Mouse (Mus musculus) CH12.LX (cell line): ENCODE measurements around the gene Coa4. TPM values are rescaled to one million over a fixed set of nuclear protein-coding genes. Genes with fewer than 3 reads are reported as not detected.

ENCODE experiments used
- DNase-seq: peaks from one replicate; pipeline ENCODE4 v3.0.0-alpha.2; 2013; ENCODE audit errors: extremely low read depth
- H3K27ac ChIP-seq: 2 replicates; pipeline ENCODE4 v1.5.1; 2012; ENCODE audit warnings: low read depth, mild to moderate bottlenecking, control low read depth, moderate library complexity; ENCODE audit not compliant: insufficient read depth
- H3K27me3 ChIP-seq: replicated peaks from 2 replicates; pipeline ENCODE3; 2012; ENCODE audit warnings: inconsistent platforms
- H3K36me3 ChIP-seq, 2 experiments: replicated peaks in 1 of 2; 2 replicates each; pipeline versions ENCODE3 to v1.6.1; 2012; ENCODE audit warnings: inconsistent platforms in 1 of 2, low read length in 1 of 2, mild to moderate bottlenecking in 1 of 2, mixed read lengths in 1 of 2, moderate library complexity in 1 of 2; ENCODE audit not compliant: control insufficient read depth in 1 of 2, insufficient read depth in 1 of 2
- H3K4me1 ChIP-seq, 2 experiments: 2 replicates each; pipeline ENCODE4 v1.6.1; 2012; ENCODE audit warnings: inconsistent platforms in 1 of 2, moderate library complexity in 1 of 2; ENCODE audit not compliant: insufficient read depth in 2 of 2, control insufficient read depth in 1 of 2
- H3K4me2 ChIP-seq: 2 replicates; pipeline ENCODE4 v1.6.1; 2012; ENCODE audit warnings: low read depth, mild to moderate bottlenecking, control low read depth; ENCODE audit not compliant: poor library complexity, insufficient read depth, severe bottlenecking
- H3K4me3 ChIP-seq, 3 experiments: fragments of 150-350 bp in 1 of 3; sonication (generic) in 1 of 3; replicated peaks in 1 of 3; 2 replicates each; pipeline versions ENCODE3 to v1.5.1; 2011 to 2012; ENCODE audit warnings: low read depth in 2 of 3, low read length in 2 of 3, mild to moderate bottlenecking in 2 of 3, moderate library complexity in 2 of 3, control low read depth in 1 of 3, improper control_type of control experiment in 1 of 3, inconsistent platforms in 1 of 3, mixed read lengths in 1 of 3; ENCODE audit not compliant: poor library complexity in 1 of 3
- H3K79me2 ChIP-seq: replicated peaks from 2 replicates; pipeline ENCODE4 v1.6.1; 2012; ENCODE audit warnings: mild to moderate bottlenecking, moderate library complexity; ENCODE audit not compliant: control insufficient read depth, poor library complexity, insufficient read depth, severe bottlenecking; ENCODE audit errors: extremely low read depth
- H3K9ac ChIP-seq: 2 replicates; pipeline ENCODE4 v1.6.1; 2012; ENCODE audit warnings: low read depth, mild to moderate bottlenecking, control low read depth, moderate library complexity; ENCODE audit not compliant: insufficient read depth
- H3K9me3 ChIP-seq: replicated peaks from 2 replicates; pipeline ENCODE3; 2012; ENCODE audit warnings: low read length, inconsistent platforms, mixed read lengths
- BHLHE40 ChIP-seq: IDR thresholded peaks from 2 replicates; pipeline ENCODE4 v1.6.1; 2011; ENCODE audit warnings: mild to moderate bottlenecking, low read depth, low read length, improper control_type of control experiment
- CTCF ChIP-seq, 2 experiments: IDR thresholded peaks in 1 of 2; conservative IDR thresholded peaks in 1 of 2; 2 replicates each; pipeline ENCODE4 v1.5.1; 2011 to 2012; ENCODE audit warnings: low read depth in 2 of 2, low read length in 2 of 2, improper control_type of control experiment in 1 of 2, inconsistent platforms in 1 of 2, mild to moderate bottlenecking in 1 of 2, moderate library complexity in 1 of 2
- ELF1 ChIP-seq: IDR thresholded peaks from 2 replicates; pipeline ENCODE4 v1.6.1; 2014; ENCODE audit warnings: low read depth, mild to moderate bottlenecking, inconsistent platforms, low read length, improper control_type of control experiment
- IRF4 ChIP-seq: IDR thresholded peaks from 2 replicates; pipeline ENCODE4 v1.6.1; 2014; ENCODE audit warnings: low read depth, mild to moderate bottlenecking, inconsistent platforms, low read length, improper control_type of control experiment
- JUN ChIP-seq: IDR thresholded peaks from 2 replicates; pipeline ENCODE4 v1.6.1; 2011; ENCODE audit warnings: low read depth, mild to moderate bottlenecking, low read length, improper control_type of control experiment, moderate library complexity; ENCODE audit not compliant: insufficient read depth
- MAFK ChIP-seq: IDR thresholded peaks from 2 replicates; pipeline ENCODE4 v1.6.1; 2011; ENCODE audit warnings: low read length, improper control_type of control experiment; ENCODE audit not compliant: insufficient replicate concordance
- MAX ChIP-seq: IDR thresholded peaks from 2 replicates; pipeline ENCODE4 v1.6.1; 2011; ENCODE audit warnings: low read length, improper control_type of control experiment
- MAZ ChIP-seq: IDR thresholded peaks from 2 replicates; pipeline ENCODE4 v1.6.1; 2012; ENCODE audit warnings: low read depth, mild to moderate bottlenecking, inconsistent platforms, low read length, improper control_type of control experiment, moderate library complexity
- MEF2A ChIP-seq: IDR thresholded peaks from 2 replicates; pipeline ENCODE4 v1.6.1; 2014; ENCODE audit warnings: low read depth, mild to moderate bottlenecking, inconsistent platforms, low read length, improper control_type of control experiment, borderline replicate concordance
- NELFE ChIP-seq: IDR thresholded peaks from 2 replicates; pipeline ENCODE4 v1.6.1; 2011; ENCODE audit warnings: low read depth, low read length, improper control_type of control experiment
- POLR2A ChIP-seq: IDR thresholded peaks from 2 replicates; pipeline ENCODE4 v1.6.1; 2011; ENCODE audit warnings: low read depth, mild to moderate bottlenecking, improper control_type of control experiment, low read length
- SIN3A ChIP-seq: IDR thresholded peaks from 2 replicates; pipeline ENCODE4 v1.6.1; 2012; ENCODE audit warnings: low read length, improper control_type of control experiment, inconsistent platforms
- TCF12 ChIP-seq: IDR thresholded peaks from 2 replicates; pipeline ENCODE4 v1.6.1; 2014; ENCODE audit warnings: low read depth, mild to moderate bottlenecking, inconsistent platforms, low read length, improper control_type of control experiment
- UBTF ChIP-seq: IDR thresholded peaks from 2 replicates; pipeline ENCODE4 v1.6.1; 2012; ENCODE audit warnings: low read depth, mild to moderate bottlenecking, inconsistent platforms, low read length, improper control_type of control experiment, moderate library complexity
- ZC3H11A ChIP-seq: IDR thresholded peaks from 2 replicates; pipeline ENCODE4 v1.6.1; 2012; ENCODE audit warnings: low read depth, mild to moderate bottlenecking, inconsistent platforms, low read length, improper control_type of control experiment
- ZKSCAN1 ChIP-seq: IDR thresholded peaks from 2 replicates; pipeline ENCODE4 v1.6.1; 2012; ENCODE audit warnings: low read depth, inconsistent platforms, low read length, improper control_type of control experiment, borderline replicate concordance
- ZMIZ1 ChIP-seq: IDR thresholded peaks from 2 replicates; pipeline ENCODE4 v1.6.1; 2012; ENCODE audit warnings: low read depth, mild to moderate bottlenecking, inconsistent platforms, low read length, improper control_type of control experiment
- dilution Hi-C: fragments of 300-500 bp; cut with MboI; formaldehyde crosslinking; loops from 2 replicates; pipeline ENCODE4 v1.14.3; 2020; ENCODE audit warnings: low sequenced_read_pairs; ENCODE audit not compliant: extremely low pct_unique_long_range_greater_than_20kb, extremely low pct_ligation_motif_present
- in situ Hi-C: fragments of 300-500 bp; cut with MboI; formaldehyde crosslinking; loops from 3 replicates; pipeline ENCODE4 v1.14.3; 2019; ENCODE audit warnings: low sequenced_read_pairs, low pct_ligation_motif_present, low pct_unique_long_range_greater_than_20kb, mixed read lengths
- polyA plus RNA-seq: library from polyadenylated mRNA; unstranded; fragments of >175 nt; gene quantifications from 2 replicates; pipeline ENCODE4 v1.2.1, GENCODE M21; 2012; ENCODE audit warnings: low read depth; ENCODE audit not compliant: insufficient read length
- total RNA-seq, 2 experiments: library from RNA; depleted of rRNA; stranded (reverse); fragments of 300-350 nt in 1 of 2; fragments of >200 nt in 1 of 2; gene quantifications; 2 replicates each; pipeline ENCODE4 v1.2.3; 2012 to 2014

Gene Coa4
- total and polyA plus RNA-seq, 3 experiments = 22.9 to 24.1 (median 24.1) TPM

GRCm38 (mm10) chr7:100570930-100571715, 34.3 kb downstream of the Coa4 start:
- dilution Hi-C loops (no loop called here), in situ Hi-C loops (no loop called here)
- peaks cover 2 to 60% of the 10 kb centered on the region in 2 experiments for H3K36me3 ChIP-seq
- TF ChIP-seq JUN (no peak), ELF1 (no peak), TCF12 (no peak), MAZ (no peak), BHLHE40 (no peak), MAFK (peak; percentile 84), MAX (no peak), UBTF (no peak)
- no peak for DNase-seq
- no peaks in the 10 kb centered on the region for H3K27me3 ChIP-seq
- no peaks in the 10 kb centered on the region for H3K79me2 ChIP-seq
- H3K9ac ChIP-seq = no peak overlapping the region
- H3K9me3 ChIP-seq = peaks cover 6% of the 10 kb centered on the region
- H3K27ac ChIP-seq = no peak overlapping the region
- no peaks in the 10 kb centered on the region for H3K4me1 ChIP-seq
- H3K4me2 ChIP-seq = no peak overlapping the region
- no peak overlapping the region for H3K4me3 ChIP-seq

- DNase-seq = no peak
- H3K4me3 ChIP-seq = no peak overlapping the region
- in situ Hi-C loops = no loop called here
- H3K27ac ChIP-seq = no peak overlapping the region
- dilution Hi-C loops = no loop called here
- peaks cover 2 to 55% of the 10 kb centered on the region in 2 experiments for H3K36me3 ChIP-seq
- no peak for TF ChIP-seq MEF2A
- no peak for TF ChIP-seq ELF1
- no peak for TF ChIP-seq CTCF (conservative IDR thresholded peaks at IDR 0.05 in 1 of 2, IDR thresholded peaks at IDR 0.05 in 1 of 2; ENCODE audit: low read depth in 2 of 2, low read length in 2 of 2)
- no peaks in the 10 kb centered on the region for H3K79me2 ChIP-seq
- no peaks in the 10 kb centered on the region for H3K4me1 ChIP-seq
- peaks cover 6% of the 10 kb centered on the region for H3K9me3 ChIP-seq
- H3K4me2 ChIP-seq = no peak overlapping the region
- no peak overlapping the region for H3K9ac ChIP-seq
- H3K27me3 ChIP-seq = no peaks in the 10 kb centered on the region
Measured at GRCm38 (mm10) chr7:100572061-100572460, 35.2 kb downstream of the Coa4 start.

GRCm38 (mm10) chr7:100572704-100573103, 35.8 kb downstream of the Coa4 start:
- Histone ChIP-seq H3K9me3 (peaks cover under 1% of the 10 kb centered on the region), H3K79me2 (no peaks in the 10 kb centered on the region), H3K9ac (no peak overlapping the region), H3K4me1 (no peaks in the 10 kb centered on the region), H3K4me2 (no peak overlapping the region), H3K4me3 (no peak overlapping the region), H3K36me3 (peaks cover 2 to 51% of the 10 kb centered on the region in 2 experiments), H3K27ac (no peak overlapping the region), H3K27me3 (no peaks in the 10 kb centered on the region)
- in situ Hi-C loops = no loop called here
- dilution Hi-C loops = no loop called here
- TF ChIP-seq ZMIZ1 (no peak), SIN3A (no peak), BHLHE40 (no peak), MEF2A (no peak), ZC3H11A (no peak), IRF4 (no peak), ZKSCAN1 (no peak), MAFK (no peak), NELFE (no peak), UBTF (no peak), MAZ (no peak), CTCF (conservative IDR thresholded peaks at IDR 0.05 in 1 of 2, IDR thresholded peaks at IDR 0.05 in 1 of 2; ENCODE audit: low read depth in 2 of 2, low read length in 2 of 2) (no peak), POLR2A (no peak), ELF1 (no peak)
- DNase-seq = no peak
